Mouse (Mus musculus) heart, postnatal 14 days (tissue): ENCODE data around the gene Etfbkmt. TPM values are rescaled to one million over a fixed set of nuclear protein-coding genes. Genes with fewer than 3 reads are reported as not detected.
"Not testable (repeated sequence)": the region's sequence is repeated elsewhere in the genome, so short reads cannot be mapped to it uniquely, and the experiment has no call there.

Experiments used
- DNase-seq, 2 experiments: peaks; one replicate each; pipeline ENCODE4 v3.0.0; 2021 to 2022
- intact Hi-C: fragments of 180-260 bp; cut with DNase I; formaldehyde crosslinking; loops from one replicate; pipeline ENCODE4 v1.15.1; 2025
- total RNA-seq, 2 experiments: library from RNA; stranded (reverse); gene quantifications; 2 replicates each; pipeline ENCODE4 v1.2.3; 2021

Gene Etfbkmt
- total RNA-seq, 2 experiments from 2014 or later, result 31.2 to 31.9 TPM

DNA sequence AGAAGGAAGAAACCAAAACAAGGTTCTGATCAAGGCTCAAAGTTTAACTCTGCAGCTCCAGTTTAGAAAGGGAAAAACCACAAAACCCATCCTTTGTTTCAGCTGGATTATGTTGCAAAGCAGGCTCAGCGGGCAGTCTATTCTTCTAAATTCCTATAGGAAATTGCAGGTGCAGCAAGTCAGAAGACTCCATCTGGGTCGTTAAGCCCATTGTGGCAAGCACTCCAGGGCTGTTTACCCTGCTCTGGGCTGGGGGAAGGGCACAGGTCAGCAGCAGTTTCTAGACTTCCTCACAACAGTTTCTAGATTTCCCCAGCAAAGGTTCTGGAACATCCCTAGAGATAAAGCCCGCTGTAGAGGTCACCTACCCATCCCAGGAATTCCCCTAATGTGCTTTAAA lies 8.5 kb upstream of the Etfbkmt start:
- no peak for DNase-seq
- intact Hi-C loops, result no loop called here

DNA sequence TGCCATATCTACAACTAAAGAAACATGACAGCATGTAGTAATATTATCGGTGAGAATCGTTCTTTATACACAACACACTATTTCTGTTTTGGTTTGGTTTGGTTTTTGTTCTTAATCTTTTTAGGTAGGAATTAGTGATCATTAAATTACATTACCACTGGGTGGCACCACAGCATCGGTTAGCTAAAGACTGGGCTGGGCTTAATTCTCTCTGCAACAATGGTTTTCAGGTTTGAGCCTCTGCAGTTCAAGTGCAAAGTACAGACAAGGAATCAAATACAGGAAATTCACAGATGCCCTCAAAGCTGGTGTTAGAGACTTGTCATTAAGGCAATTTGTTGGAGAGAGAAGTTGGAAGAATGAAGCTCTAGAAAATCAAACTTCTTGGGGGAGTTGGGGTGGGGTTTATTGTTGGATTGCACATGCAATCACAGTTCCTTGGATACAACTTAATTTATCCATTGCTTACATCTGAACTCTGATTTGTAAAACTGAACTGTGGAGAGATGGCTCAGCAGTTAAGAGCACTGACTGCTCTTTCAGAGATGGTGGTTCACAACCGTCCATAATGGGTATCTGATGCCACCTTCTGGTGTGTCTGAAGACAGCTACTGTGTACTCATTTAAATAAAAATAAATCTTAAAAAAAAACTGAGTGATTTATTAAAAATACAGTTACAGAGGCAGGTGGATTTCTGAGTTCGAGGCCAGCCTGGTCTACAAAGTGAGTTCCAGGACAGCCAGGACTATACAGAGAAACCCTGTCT lies 7.2 kb upstream of the Etfbkmt start:
- peak; percentile 21 to 56 for DNase-seq
- intact Hi-C loops, result loop anchor here (1.0 kb wide), 1 partner anchor 243 kb away; no protein-coding TSS in a partner anchor

DNA sequence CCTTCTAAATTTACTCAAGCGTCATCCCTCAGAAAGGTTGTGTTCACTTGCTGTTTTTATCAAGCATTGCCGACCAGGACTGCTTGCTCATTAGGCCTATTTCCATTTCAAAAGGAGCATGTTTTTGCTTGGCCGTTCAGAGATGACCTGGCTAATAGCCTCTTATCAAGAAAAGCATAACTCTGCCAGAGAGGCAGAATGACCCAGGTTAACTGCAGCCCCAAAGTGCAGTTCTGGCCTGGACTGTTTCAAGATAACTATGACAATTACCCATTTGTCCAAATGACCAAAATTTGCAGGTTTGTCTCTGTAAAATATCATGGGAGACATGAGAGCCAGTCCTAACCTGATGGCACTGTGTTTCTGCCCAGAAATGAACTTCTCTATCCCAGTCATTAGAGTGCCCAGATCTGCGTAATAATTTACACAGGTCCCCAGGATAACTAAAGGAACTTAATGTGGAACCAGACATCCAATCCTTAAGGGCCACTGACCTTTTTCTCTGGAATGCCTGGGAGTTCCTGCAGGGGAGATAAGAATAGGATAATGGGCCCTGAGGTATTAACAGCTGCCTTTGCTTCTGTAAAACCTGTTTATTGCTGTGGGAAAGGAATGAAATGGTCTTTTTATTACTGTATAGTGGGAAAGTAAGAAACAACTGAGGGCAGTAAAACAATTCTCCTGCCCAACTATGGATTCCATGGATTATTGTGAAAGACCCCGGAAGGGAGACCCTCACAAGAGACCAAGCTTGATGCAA lies 5.1 kb upstream of the Etfbkmt start:
- intact Hi-C loops, result no loop called here
- no peak for DNase-seq

DNA sequence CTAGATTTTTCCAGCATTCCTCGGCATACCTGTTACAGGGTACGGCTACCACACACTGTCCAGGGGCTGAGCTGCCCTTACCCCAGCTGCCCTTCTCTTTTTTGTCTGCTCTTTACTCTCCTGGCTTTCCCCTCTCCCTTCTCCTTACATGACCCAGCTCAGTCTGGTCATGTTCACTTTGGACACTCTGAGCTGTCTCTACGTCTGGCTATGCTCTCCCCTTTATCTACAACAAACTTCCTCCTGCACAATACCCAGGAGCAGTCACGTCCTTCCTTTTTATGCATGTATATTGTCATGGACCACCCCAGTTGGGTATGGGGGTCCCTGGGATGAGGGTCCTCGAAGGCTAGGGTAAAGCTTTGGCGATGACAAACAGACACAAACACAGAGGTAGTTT lies 4.0 kb upstream of the Etfbkmt start:
- DNase-seq, result no peak
- intact Hi-C loops, result no loop called here

DNA sequence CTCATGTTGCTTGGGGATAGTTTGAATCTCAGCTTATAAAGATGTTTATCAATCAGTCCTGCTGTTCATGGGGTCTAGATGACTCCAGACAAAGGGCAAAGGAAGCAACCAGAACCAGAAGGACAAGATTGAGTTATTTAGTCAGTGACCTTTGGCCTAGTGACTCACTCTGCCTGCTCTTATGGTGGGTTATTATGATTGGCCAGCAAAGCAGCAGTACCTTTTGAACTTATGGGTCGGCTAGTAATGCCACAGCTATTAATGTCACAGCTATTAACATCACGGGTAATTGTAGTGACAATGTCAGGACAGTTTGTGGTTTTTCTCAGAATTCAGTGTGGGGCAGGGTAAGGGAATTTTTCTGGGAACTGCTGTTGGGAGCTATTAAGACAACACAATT lies 1.7 kb upstream of the Etfbkmt start:
- intact Hi-C loops, result no loop called here
- DNase-seq, result no peak

DNA sequence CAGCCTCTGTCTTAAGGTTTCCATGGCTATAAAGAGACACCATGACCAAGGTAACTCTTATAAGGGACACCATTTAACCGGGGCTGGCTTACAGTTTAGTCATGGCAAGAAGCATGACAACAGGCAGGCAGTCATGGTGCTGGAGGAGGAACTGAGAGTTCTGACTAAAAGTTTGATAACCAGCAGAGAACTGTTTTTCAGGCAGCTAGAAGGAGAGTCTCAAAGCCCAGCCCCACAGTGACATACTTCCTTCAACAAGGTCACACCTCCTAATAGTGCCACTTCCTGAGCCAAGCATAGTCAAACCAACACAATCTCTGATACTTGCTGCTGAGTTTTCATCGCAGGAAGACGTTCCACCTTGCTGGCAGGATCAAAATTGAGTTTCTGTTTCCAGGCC lies 638 bp upstream of the Etfbkmt start:
- no peak for DNase-seq
- intact Hi-C loops, result no loop called here

DNA sequence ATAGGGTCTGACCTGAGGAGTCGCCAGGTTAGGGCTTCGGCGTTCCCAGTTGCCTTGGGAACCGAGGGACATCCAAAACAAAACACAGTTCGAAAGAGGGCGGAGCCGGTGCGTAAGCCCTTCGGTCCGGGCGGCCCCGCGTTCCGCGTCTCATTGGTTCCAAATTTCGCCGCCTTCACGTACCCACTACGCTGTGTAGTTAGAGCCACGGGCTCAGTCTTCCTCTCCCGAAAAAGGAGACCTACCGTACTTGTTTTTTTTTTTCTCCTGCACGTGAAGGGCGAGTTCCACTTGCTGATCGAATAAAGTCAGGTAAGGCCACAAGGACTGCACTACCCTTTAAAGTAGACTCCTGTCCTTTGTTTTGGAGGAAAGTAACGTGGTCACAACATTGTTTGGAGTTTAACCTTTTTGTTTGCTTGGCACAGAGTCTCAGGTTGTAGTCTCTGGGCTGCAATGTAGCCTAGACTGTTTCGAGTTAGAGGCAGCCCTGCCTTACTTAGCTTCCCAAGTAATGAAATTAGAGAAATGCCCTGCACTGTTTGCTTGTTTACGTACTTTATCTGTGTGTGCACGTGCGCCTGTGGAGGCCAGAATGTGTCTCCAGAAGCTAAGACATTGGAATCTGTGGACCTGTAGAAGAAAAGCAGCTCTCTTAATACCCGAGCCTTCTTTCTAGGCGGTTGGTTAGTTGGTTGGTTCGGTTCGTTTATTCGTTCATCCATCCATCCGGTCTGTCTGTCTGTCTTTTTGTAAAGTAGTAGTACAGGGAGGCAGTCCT lies 1.9 kb downstream of the Etfbkmt start:
- peak; percentile 82 to 88 for DNase-seq
- intact Hi-C loops, result no loop called here

DNA sequence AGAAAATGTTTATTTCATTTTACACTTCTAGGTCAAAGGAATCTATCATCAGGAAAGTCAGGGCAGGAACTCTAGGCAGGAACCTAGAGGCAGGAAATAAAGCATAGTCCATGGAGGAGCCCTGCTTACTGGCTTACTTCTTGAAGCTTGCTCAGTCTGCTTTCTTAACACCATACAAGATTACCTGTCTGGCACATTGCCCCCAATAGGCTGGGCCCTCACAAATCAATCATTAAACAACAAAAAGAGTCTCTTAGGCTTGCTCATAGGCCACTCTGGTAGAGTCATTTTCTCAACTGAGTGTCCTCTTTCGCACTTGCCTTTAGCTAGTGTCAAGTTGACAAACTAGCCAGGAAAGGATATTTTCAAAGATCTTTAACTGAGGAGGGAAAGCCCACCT lies 5.5 kb downstream of the Etfbkmt start:
- intact Hi-C loops, result loop anchor here (2.0 kb wide), 1 partner anchor 18 kb away; no protein-coding TSS in a partner anchor
- DNase-seq, result no peak

DNA sequence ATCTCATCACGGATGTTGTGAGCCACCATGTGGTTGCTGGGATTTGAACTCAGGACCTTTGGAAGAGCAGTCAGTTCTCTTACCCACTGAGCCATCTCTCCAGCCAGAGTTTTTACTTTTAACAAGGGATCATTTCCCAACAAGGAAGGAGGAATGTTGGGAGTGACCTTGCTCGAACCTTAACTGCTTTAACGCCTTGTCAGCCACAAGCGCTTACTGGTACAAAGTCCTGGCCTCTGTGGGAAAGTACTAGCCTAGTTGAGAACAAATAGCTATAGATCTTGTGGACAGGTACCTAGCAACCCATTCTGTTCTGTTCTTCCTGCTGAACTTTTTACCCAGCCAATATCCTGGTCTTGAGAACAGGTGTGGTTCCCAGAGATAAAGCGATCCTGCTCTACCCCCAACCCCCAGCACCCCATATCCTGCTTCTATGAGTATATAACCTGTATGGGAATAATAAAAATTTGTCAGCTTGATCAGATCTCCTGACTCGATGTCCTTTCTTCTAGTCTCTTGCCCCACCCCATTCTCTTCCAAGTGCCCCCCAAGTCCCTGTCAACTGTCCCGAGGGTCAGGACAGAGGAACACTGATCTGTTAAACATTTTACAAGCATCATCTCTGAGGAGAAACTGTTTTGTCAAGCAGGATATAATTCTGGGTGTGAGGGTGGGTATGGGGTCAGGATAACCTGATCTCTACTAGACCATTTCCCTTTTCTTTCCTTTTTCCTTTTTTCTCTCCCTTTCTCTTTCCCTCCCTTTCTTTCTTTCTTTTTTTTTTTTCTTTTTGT lies 9.0 kb downstream of the Etfbkmt start:
- intact Hi-C loops, result no loop called here
- no peak for DNase-seq

DNA sequence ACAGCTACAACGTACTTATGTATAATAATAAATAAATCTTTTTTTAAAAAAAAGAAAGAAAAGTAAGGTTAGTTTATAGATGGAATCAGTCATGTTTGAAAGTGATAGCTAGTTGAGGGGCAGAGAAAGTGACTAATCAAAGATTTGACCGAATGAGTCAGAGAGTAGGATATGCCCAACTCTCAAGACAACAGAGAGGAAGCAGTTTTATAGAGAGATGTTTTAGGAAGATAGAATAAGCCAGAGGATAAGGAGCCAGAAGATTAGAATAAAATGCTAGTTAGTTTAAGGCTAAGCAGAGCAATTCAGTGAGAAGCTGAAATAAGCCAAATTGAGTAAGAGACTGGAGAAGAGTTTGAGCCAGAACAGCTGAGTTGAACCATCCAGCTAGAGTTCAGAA lies 12.5 kb downstream of the Etfbkmt start:
- no peak for DNase-seq
- intact Hi-C loops, result no loop called here

DNA sequence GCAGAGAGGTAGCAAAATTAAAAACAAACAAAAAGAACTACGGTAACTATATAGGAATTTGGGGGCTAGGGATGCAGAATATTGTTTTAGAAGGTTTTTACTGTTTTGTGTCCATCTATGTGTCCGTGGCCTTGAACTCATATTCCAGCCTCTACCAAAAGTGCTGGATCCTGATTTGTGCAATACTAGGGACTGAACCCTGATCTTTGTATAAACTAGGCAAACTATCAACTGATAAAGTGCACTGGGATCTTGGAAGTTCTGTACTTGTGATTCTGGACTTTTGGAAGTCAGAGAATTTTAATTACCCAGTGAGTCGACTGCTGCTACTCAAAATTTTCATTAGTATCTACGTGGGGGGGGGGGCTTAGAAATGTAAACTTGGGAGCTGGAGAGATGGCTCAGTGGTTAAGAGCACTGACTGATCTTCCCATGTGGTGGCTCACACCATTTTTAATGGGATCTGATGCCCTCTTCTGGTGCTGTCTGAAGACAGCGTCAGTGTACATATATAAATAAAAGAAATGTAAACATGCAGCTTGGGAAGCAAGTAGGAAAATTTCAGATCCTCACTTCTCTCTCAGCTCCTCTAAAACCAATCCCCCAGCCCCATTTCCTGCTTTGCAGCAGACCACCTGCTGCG lies 13.9 kb downstream of the Etfbkmt start:
- no peak for DNase-seq
- intact Hi-C loops, result no loop called here

DNA sequence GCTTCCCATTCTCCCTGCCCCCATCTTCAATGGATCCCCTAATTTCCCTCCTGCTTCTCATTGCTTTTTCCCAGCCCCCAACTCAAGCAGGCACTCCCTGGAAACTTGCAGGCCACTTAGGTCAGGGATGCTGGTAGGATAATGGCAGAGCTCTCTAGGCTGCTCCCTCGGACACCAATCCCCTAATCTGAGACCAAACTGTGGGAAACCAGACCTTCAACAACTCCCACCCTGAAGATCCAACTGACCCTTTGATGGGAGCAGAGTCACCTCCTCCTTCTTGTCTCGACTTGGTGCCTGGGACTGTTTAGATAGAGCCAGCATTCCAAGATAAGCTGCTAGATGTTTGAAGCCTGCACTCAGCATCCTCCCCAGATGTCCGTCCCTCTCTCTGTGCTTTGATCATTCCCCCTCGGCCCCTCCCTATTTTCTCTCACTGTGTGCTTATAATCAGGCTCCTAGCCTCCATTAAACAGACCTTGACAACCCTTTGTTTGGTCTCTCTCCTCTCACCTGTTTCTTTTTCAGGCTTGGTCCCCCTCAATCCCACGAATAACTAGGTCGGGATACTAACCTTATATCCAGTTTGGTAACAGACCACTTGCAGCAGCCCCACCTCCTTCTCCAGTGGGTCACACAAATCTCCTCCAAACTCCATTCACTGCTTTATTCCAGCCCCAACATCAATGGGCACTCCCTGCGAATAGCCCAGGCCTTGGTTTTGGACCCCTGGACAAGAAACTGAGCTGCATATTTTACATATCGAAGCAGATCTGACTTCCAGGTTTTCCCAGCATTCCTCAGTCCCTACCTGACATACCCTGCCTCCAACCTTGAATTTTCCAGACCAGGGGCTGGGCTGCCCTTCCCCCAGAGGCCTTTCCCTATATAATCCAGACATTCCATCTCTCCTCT lies 14.7 kb downstream of the Etfbkmt start:
- DNase-seq, result no peak
- intact Hi-C loops, result no loop called here

DNA sequence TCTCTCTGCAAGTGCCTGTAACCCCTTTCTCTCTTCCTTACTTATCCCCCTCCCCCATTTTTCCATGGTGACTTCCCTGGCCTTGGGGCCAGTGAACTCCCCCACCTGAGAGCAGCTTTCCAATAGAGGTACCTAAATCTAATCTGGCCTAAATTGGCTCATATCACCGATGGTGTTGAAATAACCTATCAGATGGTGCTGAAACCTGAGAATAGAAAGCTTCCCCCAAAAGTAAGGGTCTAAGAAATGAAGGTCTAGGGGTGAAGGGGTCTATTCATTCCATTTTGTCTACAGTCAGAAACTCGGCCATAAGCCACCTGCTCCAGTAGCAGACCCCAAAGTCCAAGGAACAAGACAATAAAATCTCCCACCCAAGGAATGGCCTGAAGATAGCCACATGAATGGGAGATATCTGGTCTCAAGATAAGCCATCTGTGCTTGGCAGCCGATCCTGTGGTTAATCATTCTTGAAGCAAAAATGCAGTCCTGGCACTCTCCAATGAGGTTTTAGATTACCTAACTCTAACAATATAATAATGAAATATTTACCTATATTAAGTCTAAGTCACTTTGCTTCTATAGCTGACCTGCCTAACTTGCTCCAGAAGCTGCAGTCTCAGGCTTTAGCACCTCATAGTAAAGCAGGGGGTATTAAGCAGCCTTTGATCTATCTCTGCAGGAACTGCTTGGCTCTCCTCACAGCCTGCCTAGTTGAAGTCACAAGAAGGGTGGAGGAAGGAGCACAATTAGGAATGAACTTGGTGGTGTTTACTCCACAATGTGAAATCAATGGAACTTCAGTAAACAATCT lies 15.6 kb downstream of the Etfbkmt start:
- intact Hi-C loops, result no loop called here
- no peak for DNase-seq

DNA sequence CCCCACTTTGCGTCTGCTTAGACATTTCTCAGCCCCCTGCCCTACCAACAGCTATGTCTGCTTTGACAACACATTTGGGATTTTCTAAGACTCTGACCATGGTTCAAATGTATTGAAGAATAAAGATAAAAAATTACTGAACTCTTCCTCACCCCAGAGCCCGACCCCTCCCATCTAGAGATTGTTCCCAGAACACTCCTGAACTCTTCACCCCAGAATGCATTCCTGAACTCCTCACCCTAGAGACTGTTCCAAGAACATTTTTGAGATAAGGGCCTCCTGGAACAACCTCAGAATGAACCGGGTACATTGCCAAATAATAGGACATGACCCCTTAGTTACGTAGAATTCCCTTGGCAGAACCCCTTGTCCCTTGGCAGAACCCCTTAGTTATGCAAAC lies 27.4 kb downstream of the Etfbkmt start:
- intact Hi-C loops, result not testable (repeated sequence)
- peak in 1 of 2 experiments; percentile 28 for DNase-seq

DNA sequence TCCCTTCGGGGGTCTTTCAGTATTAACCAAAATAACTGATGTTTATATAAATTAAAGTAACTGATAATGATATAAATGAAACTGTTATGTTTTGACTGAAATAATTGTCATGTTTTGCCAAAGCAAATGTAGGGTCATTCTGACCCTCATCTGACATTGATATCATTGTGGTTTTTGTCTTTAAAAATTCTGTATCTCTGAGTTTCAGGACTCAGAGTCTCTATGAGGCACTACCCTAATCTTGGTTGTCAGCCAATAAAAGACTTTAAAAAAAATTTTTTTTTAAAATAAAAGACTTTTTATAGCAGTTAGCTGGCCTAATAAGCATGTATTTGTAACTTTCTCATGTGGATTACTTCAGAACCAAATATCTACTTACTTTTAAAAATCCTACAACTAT lies 28.0 kb downstream of the Etfbkmt start:
- no peak for DNase-seq
- intact Hi-C loops, result no loop called here

DNA sequence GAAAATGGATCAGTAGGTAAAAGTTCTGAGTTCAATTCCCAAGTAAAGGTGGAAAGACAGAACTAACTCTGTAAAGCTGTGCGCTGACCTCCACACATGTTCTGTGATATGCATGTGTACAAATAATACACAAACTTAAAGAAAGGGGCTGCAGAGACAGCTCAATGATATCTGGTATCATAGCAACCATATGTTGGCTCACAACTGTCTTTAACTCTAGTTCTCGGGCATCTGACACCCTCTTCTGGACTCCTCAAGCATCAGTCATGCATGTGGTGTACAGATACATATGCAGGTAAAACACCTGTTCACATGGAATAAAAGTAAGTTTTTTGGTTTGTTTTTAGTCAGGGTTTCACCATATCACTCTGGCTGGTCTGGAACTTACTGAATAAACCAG lies 28.8 kb downstream of the Etfbkmt start:
- intact Hi-C loops, result no loop called here
- DNase-seq, result no peak

DNA sequence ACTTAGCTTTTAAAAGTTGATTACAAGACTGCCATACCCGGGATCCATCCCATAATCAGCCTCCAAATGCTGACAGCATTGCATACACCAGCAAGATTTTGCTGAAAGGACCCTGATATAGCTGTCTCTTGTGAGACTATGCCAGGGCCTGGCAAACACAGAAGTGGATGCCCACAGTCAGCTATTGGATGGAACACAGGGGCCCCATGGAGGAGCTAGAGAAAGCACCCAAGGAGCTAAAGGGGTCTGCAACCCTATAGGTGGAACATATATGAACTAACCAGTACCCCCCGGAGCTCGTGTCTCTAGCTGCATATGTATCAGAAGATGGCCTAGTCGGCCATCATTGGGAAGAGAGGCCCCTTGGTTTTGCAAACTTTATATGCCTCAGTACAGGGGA lies 30.3 kb downstream of the Etfbkmt start:
- DNase-seq, intact Hi-C loops: not testable (repeated sequence)
